In genomic region chr7:118254460-118254859, GRCm38 (mm10) we compare ENCODE assay signal across 8 mouse cellular contexts. TPM values are rescaled to one million over a fixed set of nuclear protein-coding genes. Genes with fewer than 3 reads are reported as not detected.
A peak's percentile ranks its signal among the peaks of the same experiment; 100 is the strongest.
DNase-seq lines count a peak whose midpoint lies in the region; ATAC-seq lines count a peak whose summit lies in the region.

No protein-coding gene starts in this region.

- ATAC-seq in granulocyte monocyte progenitor cell, adult 5-6 weeks (replicated peaks; ENCODE audit: poor library complexity, severe bottlenecking) = 0 out of 2 replicates have a peak, but pooled peaks have one; percentile 7

- intact Hi-C loops in gastrocnemius, postnatal 36 days (cut with DNase I) = no loop called here

- peak; percentile 54 for DNase-seq in gastrocnemius, adult 18-20 months (ENCODE audit: low spot score)
- no peak for DNase-seq in gastrocnemius, postnatal 36 days
- DNase-seq in brain, adult 2 months (ENCODE audit: low read depth, low spot score) = peak; percentile 99
- peak; percentile 19 to 28 for DNase-seq in layer of hippocampus, postnatal 10 days (ENCODE audit: low spot score in 2 of 2)
- no peak for DNase-seq in ovary, postnatal 10 days (ENCODE audit: low spot score)
- DNase-seq in urinary bladder, postnatal 4 days (ENCODE audit: low spot score in 2 of 2) = no peak
- DNase-seq in thymus, postnatal 0 days (ENCODE audit: low spot score) = no peak

RNA-seq across cellular contexts. Expression of gene Smg1, which starts 11.0 kb away (rescaled TPM):
- total RNA-seq in gastrocnemius, adult 18-20 months (2021) = 10 to 100 TPM; 19.5 to 23.6 TPM
- total RNA-seq in gastrocnemius, postnatal 36 days (2021) = 10 to 100 TPM; 22.7 to 24.1 TPM
- 64.7 and 70.6 TPM in 2 replicates for total RNA-seq in granulocyte monocyte progenitor cell, adult 5-6 weeks (2014; fragmentation: Nextera tagmentation)
- 37.3 and 48.2 TPM in 2 replicates for total RNA-seq in granulocyte monocyte progenitor cell, adult 5-6 weeks (2017)
- 10 to 100 TPM; 66.7 to 76.8 TPM for total RNA-seq in layer of hippocampus, postnatal 10 days (2021)
- 24.0 and 31.4 TPM in 2 replicates for polyA plus RNA-seq in thymus, postnatal 0 days (2015; fragmentation: Nextera tagmentation; extraction: Ambion mirVana)

Comparison
In these comparisons a context has a peak if more than half of its experiments do, and no peak if none do; other contexts are left out.
1. DNase-seq: peak in gastrocnemius, adult 18-20 months (single experiment), brain, adult 2 months (single experiment) and layer of hippocampus, postnatal 10 days (2 of 2); none in gastrocnemius, postnatal 36 days (0 of 2), ovary, postnatal 10 days (single experiment), urinary bladder, postnatal 4 days (0 of 2) and thymus, postnatal 0 days (single experiment).